Mouse (Mus musculus) ovary, postnatal 10 days (tissue): ENCODE results near the gene Milr1.

ENCODE experiments used
- DNase-seq: peaks from one replicate; pipeline ENCODE4 v3.0.0; 2022; ENCODE audit warnings: low spot score

Milr1 gene

DNA sequence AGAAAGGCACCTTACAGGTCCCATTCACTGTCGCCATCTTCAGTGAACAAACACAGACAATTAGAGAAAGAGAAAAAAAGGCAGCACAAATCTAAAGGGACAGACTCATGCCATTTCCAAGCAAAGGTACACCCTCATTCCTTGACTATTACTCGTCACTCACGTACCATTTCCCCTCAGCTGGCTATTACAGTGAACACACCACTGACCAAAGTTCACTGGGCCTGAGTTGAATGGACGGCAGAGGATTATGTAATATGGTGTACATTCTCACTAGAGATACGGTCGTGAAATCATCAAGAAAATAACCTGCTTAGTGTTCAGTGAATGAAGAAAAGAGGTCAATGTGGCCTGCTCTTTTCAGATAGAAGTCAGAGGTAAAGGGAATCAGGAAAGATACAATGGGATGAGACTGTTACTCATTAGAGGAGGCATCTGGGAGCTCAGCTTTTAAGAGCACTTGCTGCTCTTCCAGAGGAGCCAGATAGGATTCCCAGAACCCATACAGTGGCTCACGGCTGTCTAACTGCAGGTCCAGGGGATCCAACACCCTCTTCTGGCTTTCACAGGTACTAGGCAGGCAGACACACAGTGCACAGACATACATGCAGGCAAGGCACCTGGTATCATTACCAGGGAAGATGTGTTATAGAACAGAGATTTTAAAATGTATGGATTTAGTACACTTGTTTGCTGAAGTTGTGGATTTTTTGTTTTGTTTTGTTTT lies 61.5 kb downstream of the Milr1 start:
- DNase-seq = no peak

- no peak for DNase-seq
Observed at GRCm38 (mm10) chr11:106814601-106815320, 63.7 kb downstream of the Milr1 start.

- DNase-seq = no peak
Observed at GRCm38 (mm10) chr11:106815331-106815730, 64.3 kb downstream of the Milr1 start.

- no peak for DNase-seq
Observed at GRCm38 (mm10) chr11:106815761-106816160, 64.7 kb downstream of the Milr1 start.

DNA sequence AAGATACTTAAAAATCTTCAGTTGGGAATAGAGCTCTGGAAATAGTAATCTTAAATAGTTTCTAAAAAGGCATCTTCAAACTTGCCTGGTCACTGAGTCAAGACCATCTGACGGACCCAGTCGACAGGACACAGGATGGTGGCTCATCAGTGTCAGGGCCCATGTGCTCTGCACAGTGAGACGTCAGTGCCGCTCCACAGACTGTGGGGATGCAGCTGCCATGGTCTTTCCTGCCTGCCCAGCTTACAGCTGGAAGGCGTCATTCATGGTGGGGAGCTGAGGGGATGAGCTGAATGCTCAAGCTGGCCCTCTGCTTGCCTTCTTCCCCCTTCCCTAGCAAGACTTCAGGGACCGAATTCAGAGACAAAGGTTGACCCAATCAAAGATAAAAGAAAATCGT lies 65.3 kb downstream of the Milr1 start:
- DNase-seq = no peak

- no peak for DNase-seq
Observed at GRCm38 (mm10) chr11:106817156-106817555, 66.1 kb downstream of the Milr1 start.

DNA sequence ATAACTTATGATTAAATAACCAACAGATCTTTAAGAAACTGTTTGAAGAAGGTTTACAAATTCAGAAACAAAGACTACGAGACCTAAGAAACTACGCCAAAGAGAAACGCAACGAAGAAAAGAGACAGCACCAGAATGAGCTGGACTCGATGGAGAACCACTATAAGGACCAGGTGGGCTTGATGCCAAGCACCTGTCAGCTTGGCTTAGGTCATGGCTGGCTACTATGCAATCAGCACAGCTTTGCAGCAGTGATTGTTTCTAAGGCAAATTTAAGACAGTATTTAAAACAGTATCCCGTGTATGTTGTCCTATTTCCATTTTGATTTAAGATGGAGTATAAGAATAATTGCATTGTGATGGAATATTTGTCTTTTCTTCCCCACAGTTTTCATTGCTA lies 66.8 kb downstream of the Milr1 start:
- no peak for DNase-seq

- DNase-seq = no peak
Observed at GRCm38 (mm10) chr11:106818341-106818740, 67.3 kb downstream of the Milr1 start.
